Mouse (Mus musculus): ENCODE data around the gene Mrfap1. TPM values are rescaled to one million over a fixed set of nuclear protein-coding genes. Genes with fewer than 3 reads are reported as not detected.

The Mrfap1 gene
- polyA plus RNA-seq, 1 experiment from 2014 or later: 508 TPM

DNA sequence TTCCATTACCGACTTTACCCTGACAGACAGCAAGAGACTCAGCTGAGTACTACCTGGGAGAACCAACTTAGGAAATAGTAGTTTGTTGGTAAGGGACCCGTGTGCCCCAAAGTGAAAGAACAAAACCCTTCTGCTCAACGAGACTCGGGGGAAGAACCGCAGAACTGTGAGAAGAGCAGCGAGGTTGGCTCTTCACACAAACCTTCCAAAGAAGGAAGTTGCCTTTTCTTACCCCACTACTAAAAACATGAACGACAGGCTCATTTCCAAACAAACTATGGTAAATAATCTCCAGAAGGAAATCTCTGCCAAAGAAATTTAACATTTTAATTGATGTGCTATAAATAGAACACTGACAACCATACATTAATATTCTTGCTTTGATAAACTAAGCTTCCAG, 49.5 kb downstream of the Mrfap1 start:
- Histone ChIP-seq H3K27me3 (replicated peaks; ENCODE audit: low read depth, poor library complexity, severe bottlenecking) (0 out of 2 replicates have a peak, but pooled peaks cover 4% of the 10 kb centered on the region), H3K9me3 (no peaks in the 10 kb centered on the region), H3K4me3 (peak overlapping the region; percentile 100), H3K4me1 (peaks cover 21% of the 10 kb centered on the region), H3K36me3 (replicated peaks) (0 out of 2 replicates have a peak, but pooled peaks cover 3% of the 10 kb centered on the region), H3K27ac (replicated peaks) (no peak overlapping the region)
- DNase-seq (ENCODE audit: low spot score): no peak
- WGBS: 85% methylated on average over 7 of the region's 7 CpGs

Other genes starting within 250 kb of the Mrfap1 start
- gene Tbc1d14, start 203.5 kb downstream of the Mrfap1 start, polyA plus RNA-seq (2016; fragmentation: Nextera tagmentation; extraction: Ambion mirVana): 39.9 and 40.4 TPM in 2 replicates
- 25.7 and 28.5 TPM in 2 replicates for gene D5Ertd579e, start 100.7 kb downstream of the Mrfap1 start, polyA plus RNA-seq (2016; fragmentation: Nextera tagmentation; extraction: Ambion mirVana)
- 20.5 and 24.2 TPM in 2 replicates for gene Bloc1s4, start 48.1 kb downstream of the Mrfap1 start, polyA plus RNA-seq (2016; fragmentation: Nextera tagmentation; extraction: Ambion mirVana)
- gene Man2b2, start 33.9 kb upstream of the Mrfap1 start, polyA plus RNA-seq (2016; fragmentation: Nextera tagmentation; extraction: Ambion mirVana): 9.6 and 11.1 TPM in 2 replicates
- 0.73 and 1.2 TPM in 2 replicates for gene Ppp2r2c, start 71.7 kb upstream of the Mrfap1 start, polyA plus RNA-seq (2016; fragmentation: Nextera tagmentation; extraction: Ambion mirVana)
- gene Wfs1, start 192.4 kb upstream of the Mrfap1 start, polyA plus RNA-seq (2016; fragmentation: Nextera tagmentation; extraction: Ambion mirVana): 7.3 and 10.0 TPM in 2 replicates